Mouse (Mus musculus) small intestine, adult 2 months (tissue): ENCODE results near the gene Cfap97. TPM values are rescaled to one million over a fixed set of nuclear protein-coding genes. Genes with fewer than 3 reads are reported as not detected.

ENCODE experiments used
- H3K27ac ChIP-seq: fragments of 200-500 bp; 2 replicates; pipeline ENCODE4 v1.5.1; 2012; ENCODE audit warnings: low read depth, low read length, control low read depth, inconsistent platforms; ENCODE audit not compliant: insufficient read depth
- H3K27me3 ChIP-seq: fragments of 200-500 bp; 2 replicates; pipeline ENCODE4 v1.6.1; 2012; ENCODE audit warnings: mild to moderate bottlenecking, moderate library complexity, low read length, inconsistent platforms; ENCODE audit not compliant: control insufficient read depth, insufficient read depth
- H3K36me3 ChIP-seq: fragments of 200-500 bp; 2 replicates; pipeline ENCODE4 v1.6.1; 2012; ENCODE audit warnings: mild to moderate bottlenecking, low read length, control low read depth, inconsistent platforms; ENCODE audit not compliant: control insufficient read depth, insufficient read depth
- H3K4me1 ChIP-seq: fragments of 200-500 bp; 2 replicates; pipeline ENCODE4 v1.6.1; 2012; ENCODE audit warnings: low read length, inconsistent platforms, mixed read lengths; ENCODE audit not compliant: control insufficient read depth, insufficient read depth, insufficient read length
- H3K4me3 ChIP-seq: fragments of 200-500 bp; 2 replicates; pipeline ENCODE4 v1.5.1; 2012; ENCODE audit warnings: low read depth, mild to moderate bottlenecking, control low read depth, inconsistent platforms, low read length, moderate library complexity
- CTCF ChIP-seq: fragments of 200-500 bp; IDR thresholded peaks from 2 replicates; pipeline ENCODE4 v1.5.1; 2012; ENCODE audit warnings: low read depth, mild to moderate bottlenecking, control low read depth, inconsistent platforms, low read length, moderate library complexity, mixed read lengths; ENCODE audit not compliant: insufficient replicate concordance, insufficient read length; ENCODE audit errors: extremely low read depth
- POLR2A ChIP-seq: fragments of 200-500 bp; IDR thresholded peaks from 2 replicates; pipeline ENCODE4 v1.6.1; 2012; ENCODE audit warnings: low read depth, mild to moderate bottlenecking, control low read depth, inconsistent platforms, low read length, moderate library complexity
- WGBS: fragments of 180-500 bp; shearing (Covaris S2); methylation state at CpG from one replicate; pipeline ENCODE4 v1.1.7; 2018; 5-methylcytosine and 5-hydroxymethylcytosine counted together
- polyA plus RNA-seq: library from polyadenylated mRNA; depleted of rRNA; stranded (reverse); fragments of >200 nt; gene quantifications from 2 replicates; pipeline ENCODE4 v1.2.3, GENCODE M21; 2012

Cfap97 gene
- polyA plus RNA-seq, 1 experiment: 1.7 TPM

- TF ChIP-seq CTCF: no peak
- TF ChIP-seq POLR2A: peak; percentile 96
- Histone ChIP-seq H3K4me3 (peak overlapping the region; percentile 92), H3K4me1 (peaks cover 8% of the 10 kb centered on the region; the same call in 1 of the 2 replicates), H3K36me3 (no peaks in the 10 kb centered on the region; the same call in none of the 2 replicates), H3K27me3 (no peaks in the 10 kb centered on the region), H3K27ac (peak overlapping the region; percentile 93)
- under 1% methylated on average over 77 of the region's 77 CpGs for WGBS
Observed at GRCm38 (mm10) chr8:46162953-46163869, 11.6 kb downstream of the Cfap97 start.

GRCm38 (mm10) chr8:46163870-46164190 lies 12.3 kb downstream of the Cfap97 start:
- Histone ChIP-seq H3K27me3 (no peaks in the 10 kb centered on the region), H3K4me3 (peak overlapping the region; percentile 92), H3K27ac (peak overlapping the region; percentile 74), H3K4me1 (peaks cover 10% of the 10 kb centered on the region; the same call in 1 of the 2 replicates), H3K36me3 (no peaks in the 10 kb centered on the region; the same call in none of the 2 replicates)
- TF ChIP-seq POLR2A (no peak), CTCF (no peak)
- under 1% methylated on average over 25 of the region's 25 CpGs for WGBS

GRCm38 (mm10) chr8:46173651-46174050 lies 22.1 kb downstream of the Cfap97 start:
- peaks cover 16% of the 10 kb centered on the region for H3K36me3 ChIP-seq
- no peak for TF ChIP-seq CTCF
- TF ChIP-seq POLR2A: no peak
- H3K4me1 ChIP-seq: peaks cover under 1% of the 10 kb centered on the region; the same call in 1 of the 2 replicates
- H3K27me3 ChIP-seq: no peaks in the 10 kb centered on the region
- H3K27ac ChIP-seq: no peak overlapping the region
- WGBS: 81% methylated on average over 2 of the region's 2 CpGs
- H3K4me3 ChIP-seq: no peak overlapping the region

- 94% methylated on average over 7 of the region's 7 CpGs for WGBS
- no peaks in the 10 kb centered on the region for H3K4me1 ChIP-seq
- no peaks in the 10 kb centered on the region for H3K27me3 ChIP-seq
- H3K36me3 ChIP-seq: peaks cover 14% of the 10 kb centered on the region
- H3K27ac ChIP-seq: no peak overlapping the region
- no peak overlapping the region for H3K4me3 ChIP-seq
- no peak for TF ChIP-seq CTCF
- TF ChIP-seq POLR2A: no peak
Observed at GRCm38 (mm10) chr8:46180136-46180535, 28.6 kb downstream of the Cfap97 start.

- Histone ChIP-seq H3K36me3 (peaks cover 19% of the 10 kb centered on the region), H3K4me3 (no peak overlapping the region), H3K27ac (no peak overlapping the region), H3K4me1 (no peaks in the 10 kb centered on the region), H3K27me3 (no peaks in the 10 kb centered on the region)
- TF ChIP-seq CTCF: no peak
- TF ChIP-seq POLR2A: no peak
- WGBS: 20% methylated on average over 2 of the region's 2 CpGs
Observed at GRCm38 (mm10) chr8:46185361-46185760, 33.8 kb downstream of the Cfap97 start.

- WGBS: 84% methylated on average over 8 of the region's 8 CpGs
- peaks cover 17% of the 10 kb centered on the region for H3K36me3 ChIP-seq
- no peak overlapping the region for H3K27ac ChIP-seq
- TF ChIP-seq CTCF (no peak), POLR2A (no peak)
- H3K27me3 ChIP-seq: no peaks in the 10 kb centered on the region
- no peak overlapping the region for H3K4me3 ChIP-seq
- no peaks in the 10 kb centered on the region for H3K4me1 ChIP-seq
Observed at GRCm38 (mm10) chr8:46193100-46193499, 41.5 kb downstream of the Cfap97 start.

GRCm38 (mm10) chr8:46196877-46197276 lies 45.3 kb downstream of the Cfap97 start:
- Histone ChIP-seq H3K4me1 (no peaks in the 10 kb centered on the region), H3K36me3 (peaks cover 12% of the 10 kb centered on the region), H3K27ac (no peak overlapping the region), H3K27me3 (no peaks in the 10 kb centered on the region), H3K4me3 (no peak overlapping the region)
- 91% methylated on average over 3 of the region's 3 CpGs for WGBS
- TF ChIP-seq CTCF (no peak), POLR2A (no peak)

- H3K4me1 ChIP-seq: no peaks in the 10 kb centered on the region
- H3K36me3 ChIP-seq: peaks cover 6% of the 10 kb centered on the region
- no peak overlapping the region for H3K4me3 ChIP-seq
- no peaks in the 10 kb centered on the region for H3K27me3 ChIP-seq
- WGBS: 84% methylated on average over 5 of the region's 5 CpGs
- no peak overlapping the region for H3K27ac ChIP-seq
- TF ChIP-seq CTCF (no peak), POLR2A (no peak)
Observed at GRCm38 (mm10) chr8:46197673-46198072, 46.1 kb downstream of the Cfap97 start.
